Mouse (Mus musculus) kidney, adult 10 weeks (tissue): ENCODE measurements around the gene Dact1. TPM values are rescaled to one million over a fixed set of nuclear protein-coding genes. Genes with fewer than 3 reads are reported as not detected.

ENCODE experiments used
- polyA plus RNA-seq: library from polyadenylated mRNA; stranded (reverse); fragments of 350-450 nt; fragmentation: Illumina TruSeq; extraction: RNeasy Lipid Tissue Mini Kit (QIAGEN cat#74804); gene quantifications from one replicate; pipeline ENCODE4 v1.2.3, GENCODE M21; 2014; ENCODE audit warnings: low read depth, low replicate concordance

Gene Dact1
- polyA plus RNA-seq: 5.2 TPM

DNA sequence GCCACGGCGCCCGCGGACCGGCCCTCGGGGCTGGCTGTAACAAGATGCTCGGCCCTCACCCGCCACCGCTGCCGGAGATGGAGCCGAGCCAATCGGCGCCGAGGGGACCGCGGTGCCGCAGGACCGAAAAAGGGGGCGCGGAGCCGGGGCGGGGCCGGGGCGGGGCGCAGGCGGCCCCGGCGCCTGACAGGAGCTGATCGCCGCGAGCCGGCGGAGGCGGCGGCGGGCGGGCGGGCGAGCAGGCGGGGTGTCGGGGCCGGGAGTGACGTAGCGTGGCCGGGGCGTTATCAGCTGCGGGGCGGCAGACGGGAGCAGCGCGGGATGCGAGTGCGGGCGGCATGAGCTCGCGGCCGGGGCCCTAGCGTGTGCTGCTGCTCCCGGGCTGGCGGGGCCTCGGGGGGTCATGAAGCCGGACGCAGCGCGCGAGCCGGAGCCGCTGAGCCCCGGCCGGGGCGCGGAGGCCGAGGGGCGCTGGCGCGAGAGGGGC lies at the start of gene Dact1:
Gene Dact1 (plus strand): TSS at position 304 of the 487 bp plus-strand sequence.

Other genes starting within 250 kb of the Dact1 start
- gene Tomm20l, start 198.5 kb upstream of the Dact1 start, polyA plus RNA-seq: not detected
- gene Timm9, start 173.2 kb upstream of the Dact1 start, polyA plus RNA-seq: 80.5 TPM
- 4.6 TPM for gene 2700049A03Rik, start 173.0 kb upstream of the Dact1 start, polyA plus RNA-seq